Mouse (Mus musculus) bone marrow, adult 2 months (tissue): ENCODE measurements around the gene Olfr172. TPM values are rescaled to one million over a fixed set of nuclear protein-coding genes. Genes with fewer than 3 reads are reported as not detected.

Experiments used
- H3K27ac ChIP-seq: fragments of 200-500 bp; 2 replicates; pipeline ENCODE4 v1.5.1; 2012; ENCODE audit warnings: low read depth, mild to moderate bottlenecking, control low read depth, inconsistent platforms, low read length; ENCODE audit not compliant: control insufficient read depth, poor library complexity, insufficient read depth
- H3K4me1 ChIP-seq: fragments of 200-500 bp; 2 replicates; pipeline ENCODE4 v1.6.1; 2011; ENCODE audit warnings: low read length; ENCODE audit not compliant: control insufficient read depth, insufficient read depth
- H3K4me3 ChIP-seq: fragments of 200-500 bp; replicated peaks from 2 replicates; pipeline ENCODE3; 2011; ENCODE audit warnings: mild to moderate bottlenecking, low read depth, low read length, control low read depth; ENCODE audit not compliant: control insufficient read depth
- CTCF ChIP-seq: fragments of 200-500 bp; IDR thresholded peaks from 2 replicates; pipeline ENCODE4 v1.5.1; 2011; ENCODE audit warnings: low read length, control low read depth; ENCODE audit not compliant: control insufficient read depth, insufficient read depth
- POLR2A ChIP-seq: fragments of 200-500 bp; IDR thresholded peaks from 2 replicates; pipeline ENCODE4 v1.6.1; 2011; ENCODE audit warnings: low read depth, mild to moderate bottlenecking, control low read depth, low read length, borderline replicate concordance; ENCODE audit not compliant: control insufficient read depth
- WGBS: fragments of 180-500 bp; shearing (Covaris S2); methylation state at CpG from one replicate; pipeline ENCODE4 v1.1.7; 2018; 5-methylcytosine and 5-hydroxymethylcytosine counted together
- polyA plus RNA-seq: library from polyadenylated mRNA; stranded (reverse); fragments of >200 nt; gene quantifications from 2 replicates; pipeline ENCODE4 v1.2.4, GENCODE M21; 2011; ENCODE audit warnings: low replicate concordance; ENCODE audit not compliant: missing spikeins, insufficient read depth, insufficient read length

Olfr172 gene
- polyA plus RNA-seq: not detected in 2 replicates

GRCm38 (mm10) chr16:58763076-58763475 lies at the start of gene Olfr172:
TSS of gene Olfr172 (minus strand) at chr16:58763176.
- Histone ChIP-seq H3K27ac (no peak within 1 kb of the TSS), H3K4me3 (no peak within 1 kb of the TSS), H3K4me1 (no peaks in the 10 kb centered on the region)
- no peak for TF ChIP-seq POLR2A
- TF ChIP-seq CTCF: no peak
- 82% methylated on average over 1 of the region's 1 CpGs for WGBS

GRCm38 (mm10) chr16:58800168-58800567 lies 37.2 kb upstream of the Olfr172 start, which contains the start of gene Olfr173:
TSS of gene Olfr173 (minus strand) at chr16:58800268.
- no peak for TF ChIP-seq POLR2A
- TF ChIP-seq CTCF: no peak
- WGBS: 58% methylated on average over 2 of the region's 2 CpGs
- H3K27ac ChIP-seq: no peak within 1 kb of the TSS

GRCm38 (mm10) chr16:58756191-58756590 lies 6.8 kb downstream of the Olfr172 start:
- no peak overlapping the region for H3K4me3 ChIP-seq
- TF ChIP-seq POLR2A (no peak), CTCF (no peak)
- no peaks in the 10 kb centered on the region for H3K4me1 ChIP-seq
- H3K27ac ChIP-seq: no peak overlapping the region

More at GRCm38 (mm10) chr16:58800168-58800567, 37.2 kb upstream of the Olfr172 start, which contains the start of gene Olfr173:
- Histone ChIP-seq H3K4me1 (no peaks in the 10 kb centered on the region), H3K4me3 (no peak within 1 kb of the TSS)

- 18% methylated on average over 1 of the region's 1 CpGs for WGBS
- no peak for TF ChIP-seq CTCF
- H3K27ac ChIP-seq: no peak overlapping the region
- H3K4me3 ChIP-seq: no peak overlapping the region
- no peaks in the 10 kb centered on the region for H3K4me1 ChIP-seq
Observed at GRCm38 (mm10) chr16:58751314-58751713, 11.7 kb downstream of the Olfr172 start.

GRCm38 (mm10) chr16:58746715-58747114 lies 16.3 kb downstream of the Olfr172 start:
- no peak for TF ChIP-seq POLR2A
- no peak for TF ChIP-seq CTCF
- Histone ChIP-seq H3K4me1 (no peaks in the 10 kb centered on the region), H3K4me3 (no peak overlapping the region), H3K27ac (no peak overlapping the region)
- WGBS: 59% methylated on average over 4 of the region's 4 CpGs

- TF ChIP-seq CTCF (no peak), POLR2A (no peak)
- no peak overlapping the region for H3K27ac ChIP-seq
- no peak overlapping the region for H3K4me3 ChIP-seq
- WGBS: 84% methylated on average over 5 of the region's 5 CpGs
- no peaks in the 10 kb centered on the region for H3K4me1 ChIP-seq
Observed at GRCm38 (mm10) chr16:58740751-58741150, 22.2 kb downstream of the Olfr172 start.

GRCm38 (mm10) chr16:58738800-58739199 lies 24.2 kb downstream of the Olfr172 start:
- no peak overlapping the region for H3K27ac ChIP-seq
- no peak overlapping the region for H3K4me3 ChIP-seq
- no peak for TF ChIP-seq CTCF
- TF ChIP-seq POLR2A: no peak
- WGBS: 88% methylated on average over 1 of the region's 1 CpGs
- H3K4me1 ChIP-seq: no peaks in the 10 kb centered on the region

- WGBS: 81% methylated on average over 4 of the region's 4 CpGs
- H3K4me1 ChIP-seq: no peaks in the 10 kb centered on the region
- TF ChIP-seq CTCF: no peak
- TF ChIP-seq POLR2A: no peak
- no peak overlapping the region for H3K27ac ChIP-seq
- H3K4me3 ChIP-seq: no peak overlapping the region
Observed at GRCm38 (mm10) chr16:58738205-58738604, 24.8 kb downstream of the Olfr172 start.

GRCm38 (mm10) chr16:58728176-58728671 lies 34.8 kb downstream of the Olfr172 start:
- under 1% methylated on average over 27 of the region's 31 CpGs for WGBS

More at GRCm38 (mm10) chr16:58728176-58728671, 34.8 kb downstream of the Olfr172 start:
- H3K27ac ChIP-seq: peak overlapping the region; percentile 47; the same call in 1 of the 2 replicates
- H3K4me3 ChIP-seq: peak overlapping the region; percentile 68
- TF ChIP-seq POLR2A (no peak), CTCF (no peak)
- no peaks in the 10 kb centered on the region for H3K4me1 ChIP-seq
